Mouse (Mus musculus): ENCODE results near the gene Brat1.

DNA sequence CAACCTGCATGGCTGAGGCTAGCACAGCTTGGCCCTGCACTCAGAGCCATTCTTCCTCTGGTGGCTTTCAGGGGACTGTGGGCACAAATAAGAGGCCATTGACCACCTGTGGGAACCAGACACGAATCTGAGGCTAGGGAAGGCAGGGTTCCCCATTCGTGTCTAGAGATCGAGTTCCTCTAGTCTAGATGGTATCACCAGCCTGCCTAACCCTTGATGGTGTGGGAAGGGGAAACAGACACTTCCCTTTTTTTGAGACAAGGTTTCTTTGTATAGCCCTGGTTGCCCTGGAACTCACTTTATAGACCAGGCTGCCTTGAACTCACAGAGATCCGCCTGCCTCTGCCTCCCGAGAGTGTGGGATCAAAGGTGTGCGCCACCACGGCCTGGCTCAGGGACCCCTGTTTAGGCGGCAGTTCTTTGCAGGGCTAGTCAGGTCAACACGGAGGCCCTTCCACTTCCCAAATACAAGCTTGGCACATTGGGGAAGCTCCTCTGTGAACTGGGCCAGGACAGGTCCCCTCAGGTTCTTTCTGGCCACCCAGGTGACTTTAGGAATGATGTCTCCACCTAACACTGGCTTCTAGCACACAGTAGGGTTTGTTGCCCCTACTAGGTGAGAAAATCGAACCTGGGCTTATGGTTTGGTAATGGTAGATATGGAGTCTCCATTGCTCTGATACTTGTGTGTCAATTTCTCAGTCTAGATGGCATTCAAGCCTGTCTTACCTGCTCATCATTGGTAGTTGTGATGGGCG lies 26.4 kb downstream of the Brat1 start:
- TF ChIP-seq POLR2A (IDR thresholded peaks at IDR 0.05; ENCODE audit: control insufficient read depth, low read depth, low read length) (no peak), CTCF (IDR thresholded peaks at IDR 0.05; ENCODE audit: control insufficient read depth, insufficient read depth, insufficient replicate concordance, low read depth, low read length) (no peak)
